Mouse (Mus musculus) NIH3T3 (cell line): ENCODE results near the gene Aif1l.

ENCODE experiments used
- DNase-seq: peaks from one replicate; pipeline ENCODE4 v3.0.0-alpha.2; 2012; ENCODE audit warnings: low read depth

The Aif1l gene

GRCm38 (mm10) chr2:32019704-32020103 lies 69.8 kb downstream of the Aif1l start:
- DNase-seq, result no peak

- no peak for DNase-seq
These were observed 70.3 kb downstream of the Aif1l start for GRCm38 (mm10) chr2:32020229-32020628.
